Mouse (Mus musculus): ENCODE measurements around the gene Tbc1d10b. TPM values are rescaled to one million over a fixed set of nuclear protein-coding genes. Genes with fewer than 3 reads are reported as not detected.
A peak's percentile ranks its signal among the peaks of the same experiment; 100 is the strongest.

The Tbc1d10b gene
- total and polyA plus RNA-seq, 3 experiments, result 18.2 to 28.0 (median 25.6) TPM

DNA sequence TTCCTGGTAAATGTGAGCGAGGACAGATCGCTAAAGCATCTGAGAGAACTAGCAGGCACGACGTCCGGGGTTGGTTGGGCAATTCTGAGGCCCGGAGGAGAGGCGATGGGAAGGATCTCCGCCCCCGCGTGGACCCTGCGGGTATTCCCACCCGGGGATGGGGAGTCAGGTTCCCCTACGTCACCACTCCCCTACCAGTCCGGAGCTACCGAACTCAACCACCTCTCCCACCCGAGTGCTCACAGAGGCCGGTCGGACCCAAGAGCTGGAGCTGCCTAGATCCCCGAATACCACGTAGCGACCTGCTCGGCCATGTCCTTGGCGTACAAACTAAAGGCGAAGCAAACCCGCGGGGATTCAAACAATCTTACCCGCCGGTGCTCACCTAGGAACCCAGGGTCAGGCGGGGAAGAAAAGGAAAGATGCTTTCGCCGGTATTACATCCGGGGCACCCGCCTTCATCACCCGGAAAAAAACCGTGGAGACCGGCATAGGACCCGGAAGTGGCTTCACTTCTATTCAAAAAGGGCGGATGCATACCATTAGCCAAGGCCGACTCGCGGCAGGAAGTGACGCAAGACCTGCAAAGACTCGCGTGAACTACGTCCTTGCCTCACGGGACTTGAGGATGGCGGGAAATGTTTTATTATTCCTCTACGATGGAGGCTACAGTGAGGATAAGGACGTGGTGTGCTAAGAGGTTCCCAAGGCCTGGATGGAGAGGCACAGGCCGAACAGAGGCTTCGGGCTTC is 12.5 kb downstream of the Tbc1d10b start, which contains the start of gene Cd2bp2:
Cd2bp2 (minus strand) TSS at position 507 of the 752 bp plus-strand sequence.
- in situ Hi-C loops (cut with MboI; ENCODE audit: low pct_ligation_motif_present, low pct_unique_long_range_greater_than_20kb, low sequenced_read_pairs) (no loop called here), dilution Hi-C loops (cut with MboI; ENCODE audit: extremely low pct_ligation_motif_present, extremely low pct_unique_long_range_greater_than_20kb, low sequenced_read_pairs) (no loop called here)
- Histone ChIP-seq H3K27me3 (replicated peaks) (no peaks in the 10 kb centered on the region), H3K4me2 (ENCODE audit: insufficient read depth, low read depth, poor library complexity, severe bottlenecking) (peak within 1 kb of the TSS; percentile 94), H3K36me3 (replicated peaks in 1 of 2; ENCODE audit: control insufficient read depth in 1 of 2, insufficient read depth in 1 of 2, low read length in 1 of 2) (peaks cover 69 to 80% of the 10 kb centered on the region in 2 experiments), H3K4me1 (ENCODE audit: control insufficient read depth in 1 of 2, insufficient read depth in 2 of 2) (peaks cover 7 to 46% of the 10 kb centered on the region in 2 experiments; a peak in 3 of 4 replicates), H3K4me3 (replicated peaks in 1 of 3; ENCODE audit: low read depth in 2 of 3, low read length in 2 of 3, poor library complexity in 1 of 3) (peak within 1 kb of the TSS; percentile 68 to 79 (median 78)), H3K79me2 (replicated peaks; ENCODE audit: control insufficient read depth, extremely low read depth, insufficient read depth, poor library complexity, severe bottlenecking) (peaks cover 27% of the 10 kb centered on the region), H3K9me3 (replicated peaks; ENCODE audit: low read length) (no peaks in the 10 kb centered on the region), H3K27ac (ENCODE audit: insufficient read depth, low read depth) (peak within 1 kb of the TSS; percentile 86), H3K9ac (ENCODE audit: insufficient read depth, low read depth) (peak within 1 kb of the TSS; percentile 99)
- TF ChIP-seq MAZ (IDR thresholded peaks at IDR 0.05; ENCODE audit: low read depth, low read length) (peak; percentile 34; the same call in 1 of the 2 replicates), SIN3A (IDR thresholded peaks at IDR 0.05; ENCODE audit: low read length) (peak; percentile 89), BHLHE40 (IDR thresholded peaks at IDR 0.05; ENCODE audit: low read depth, low read length) (peak; percentile 96), RCOR1 (conservative IDR thresholded peaks at IDR 0.05; ENCODE audit: low read depth, low read length) (no peak), ZNF384 (IDR thresholded peaks at IDR 0.05; ENCODE audit: low read depth, low read length) (no peak), MXI1 (IDR thresholded peaks at IDR 0.05; ENCODE audit: low read depth, low read length) (peak; percentile 84), NELFE (IDR thresholded peaks at IDR 0.05; ENCODE audit: low read depth, low read length) (peak; percentile 95), SMC3 (IDR thresholded peaks at IDR 0.05; ENCODE audit: low read depth, low read length) (peak; percentile 54), KAT2A (IDR thresholded peaks at IDR 0.05; ENCODE audit: insufficient replicate concordance, low read length) (peak; percentile 97), MEF2A (IDR thresholded peaks at IDR 0.05; ENCODE audit: borderline replicate concordance, low read depth, low read length) (0 out of 2 replicates have a peak, but pooled peaks have one; percentile 57), MAFK (IDR thresholded peaks at IDR 0.05; ENCODE audit: insufficient replicate concordance, low read length) (no peak), ZC3H11A (IDR thresholded peaks at IDR 0.05; ENCODE audit: low read depth, low read length) (no peak), POLR2AphosphoS2 (IDR thresholded peaks at IDR 0.05; ENCODE audit: low read depth, low read length) (peak; percentile 96), IRF4 (IDR thresholded peaks at IDR 0.05; ENCODE audit: low read depth, low read length) (no peak; the same call in 1 of the 2 replicates), CHD2 (IDR thresholded peaks at IDR 0.05; ENCODE audit: low read length) (peak; percentile 99), USF2 (conservative IDR thresholded peaks at IDR 0.05; ENCODE audit: low read depth, low read length) (peak; percentile 36; the same call in 1 of the 2 replicates), ELF1 (IDR thresholded peaks at IDR 0.05; ENCODE audit: low read depth, low read length) (peak; percentile 99), NRF1 (IDR thresholded peaks at IDR 0.05; ENCODE audit: low read depth, low read length) (no peak), GABPA (IDR thresholded peaks at IDR 0.05; ENCODE audit: insufficient replicate concordance, low read depth, low read length) (no peak; the same call in 1 of the 2 replicates), EP300 (IDR thresholded peaks at IDR 0.05; ENCODE audit: low read length) (no peak), ZKSCAN1 (IDR thresholded peaks at IDR 0.05; ENCODE audit: borderline replicate concordance, low read depth, low read length) (no peak), CTCF (conservative IDR thresholded peaks at IDR 0.05 in 1 of 2, IDR thresholded peaks at IDR 0.05 in 1 of 2; ENCODE audit: low read depth in 2 of 2, low read length in 2 of 2) (peak in 1 of 2 experiments; percentile 60; a peak in 2 of 4 replicates), CHD1 (IDR thresholded peaks at IDR 0.05; ENCODE audit: low read depth, low read length) (no peak), PAX5 (IDR thresholded peaks at IDR 0.05; ENCODE audit: low read length) (no peak), HCFC1 (IDR thresholded peaks at IDR 0.05; ENCODE audit: low read depth, low read length) (peak; percentile 96), RAD21 (IDR thresholded peaks at IDR 0.05; ENCODE audit: low read depth, low read length) (peak; percentile 34), ETS1 (conservative IDR thresholded peaks at IDR 0.05; ENCODE audit: low read depth, low read length) (peak; percentile 35; the same call in 1 of the 2 replicates), TBP (conservative IDR thresholded peaks at IDR 0.05; ENCODE audit: low read depth, low read length) (peak; percentile 89), E2F4 (IDR thresholded peaks at IDR 0.05; ENCODE audit: insufficient replicate concordance, low read depth, low read length) (peak; percentile 100), USF1 (IDR thresholded peaks at IDR 0.05; ENCODE audit: low read depth, low read length) (no peak), JUN (IDR thresholded peaks at IDR 0.05; ENCODE audit: insufficient read depth, low read depth, low read length) (no peak), JUND (conservative IDR thresholded peaks at IDR 0.05; ENCODE audit: low read depth, low read length) (peak; percentile 43), MYC (IDR thresholded peaks at IDR 0.05; ENCODE audit: low read depth, low read length) (peak; percentile 79), UBTF (IDR thresholded peaks at IDR 0.05; ENCODE audit: low read depth, low read length) (peak; percentile 67; the same call in 1 of the 2 replicates), TCF12 (IDR thresholded peaks at IDR 0.05; ENCODE audit: low read depth, low read length) (peak; percentile 90), MAX (IDR thresholded peaks at IDR 0.05; ENCODE audit: low read length) (peak; percentile 94), POLR2A (IDR thresholded peaks at IDR 0.05; ENCODE audit: low read depth, low read length) (peak; percentile 91), ZMIZ1 (IDR thresholded peaks at IDR 0.05; ENCODE audit: low read depth, low read length) (peak; percentile 87)
- peak; percentile 99 for DNase-seq (ENCODE audit: extremely low read depth)
